Mouse (Mus musculus) bone marrow, adult 2 months (tissue): Measurements from ENCODE around the gene Hk2. TPM values are rescaled to one million over a fixed set of nuclear protein-coding genes. Genes with fewer than 3 reads are reported as not detected.
"Not testable (repeated sequence)": the region's sequence is repeated elsewhere in the genome, so short reads cannot be mapped to it uniquely, and the experiment has no call there.

ENCODE experiments used
- H3K27ac ChIP-seq: fragments of 200-500 bp; 2 replicates; pipeline ENCODE4 v1.5.1; 2012; ENCODE audit warnings: low read depth, mild to moderate bottlenecking, control low read depth, inconsistent platforms, low read length; ENCODE audit not compliant: control insufficient read depth, poor library complexity, insufficient read depth
- H3K4me1 ChIP-seq: fragments of 200-500 bp; 2 replicates; pipeline ENCODE4 v1.6.1; 2011; ENCODE audit warnings: low read length; ENCODE audit not compliant: control insufficient read depth, insufficient read depth
- H3K4me3 ChIP-seq: fragments of 200-500 bp; replicated peaks from 2 replicates; pipeline ENCODE3; 2011; ENCODE audit warnings: mild to moderate bottlenecking, low read depth, low read length, control low read depth; ENCODE audit not compliant: control insufficient read depth
- CTCF ChIP-seq: fragments of 200-500 bp; IDR thresholded peaks from 2 replicates; pipeline ENCODE4 v1.5.1; 2011; ENCODE audit warnings: low read length, control low read depth; ENCODE audit not compliant: control insufficient read depth, insufficient read depth
- POLR2A ChIP-seq: fragments of 200-500 bp; IDR thresholded peaks from 2 replicates; pipeline ENCODE4 v1.6.1; 2011; ENCODE audit warnings: low read depth, mild to moderate bottlenecking, control low read depth, low read length, borderline replicate concordance; ENCODE audit not compliant: control insufficient read depth
- WGBS: fragments of 180-500 bp; shearing (Covaris S2); methylation state at CpG from one replicate; pipeline ENCODE4 v1.1.7; 2018; 5-methylcytosine and 5-hydroxymethylcytosine counted together
- polyA plus RNA-seq: library from polyadenylated mRNA; stranded (reverse); fragments of >200 nt; gene quantifications from 2 replicates; pipeline ENCODE4 v1.2.4, GENCODE M21; 2011; ENCODE audit warnings: low replicate concordance; ENCODE audit not compliant: missing spikeins, insufficient read depth, insufficient read length

Hk2 gene
- polyA plus RNA-seq, 1 experiment: 33.9 TPM

DNA sequence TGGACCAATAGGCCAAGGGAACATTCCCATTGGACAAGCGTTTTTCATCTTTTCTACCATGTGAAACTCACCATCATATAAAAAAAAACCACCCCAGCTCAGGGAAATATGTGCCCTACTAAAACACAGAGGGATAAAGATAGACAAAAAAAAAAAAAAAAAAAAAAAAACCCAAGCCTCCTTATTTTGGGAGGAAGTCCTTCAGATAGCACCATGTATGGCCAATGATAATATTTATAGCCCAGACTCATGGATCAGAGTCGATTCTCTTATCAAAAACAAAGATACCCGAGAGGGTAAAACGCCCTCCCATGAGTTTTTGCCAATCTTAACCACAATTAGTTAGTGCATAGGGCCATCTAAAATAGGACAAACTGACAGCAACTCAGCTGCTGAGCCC, 84.8 kb downstream of the Hk2 start:
- TF ChIP-seq CTCF (no peak), POLR2A (no peak)
- Histone ChIP-seq H3K4me3 (no peak overlapping the region), H3K4me1 (no peaks in the 10 kb centered on the region), H3K27ac (no peak overlapping the region)
- 64% methylated on average over 4 of the region's 4 CpGs for WGBS

DNA sequence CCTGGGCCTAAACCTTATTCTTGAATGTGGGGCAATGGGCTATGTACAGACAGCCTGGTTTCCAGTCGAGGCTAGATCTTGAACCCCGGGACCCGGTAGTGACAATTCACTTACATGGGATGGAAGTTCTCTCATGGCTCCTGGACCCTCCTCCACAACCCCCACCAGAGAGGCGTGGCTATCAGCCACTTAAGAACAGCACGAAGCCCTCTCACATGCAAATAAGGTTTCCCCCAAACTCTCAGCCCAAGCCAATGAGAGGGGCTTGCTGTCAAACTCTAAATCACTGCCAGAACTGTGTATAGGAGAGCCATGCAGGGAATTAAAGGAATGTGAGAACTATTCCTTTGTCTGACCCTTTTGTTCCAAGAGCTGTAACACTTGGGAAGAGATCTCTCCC, 85.7 kb downstream of the Hk2 start:
- WGBS: 83% methylated on average over 5 of the region's 5 CpGs
- not testable (repeated sequence) for H3K4me1 ChIP-seq, H3K27ac ChIP-seq, H3K4me3 ChIP-seq

DNA sequence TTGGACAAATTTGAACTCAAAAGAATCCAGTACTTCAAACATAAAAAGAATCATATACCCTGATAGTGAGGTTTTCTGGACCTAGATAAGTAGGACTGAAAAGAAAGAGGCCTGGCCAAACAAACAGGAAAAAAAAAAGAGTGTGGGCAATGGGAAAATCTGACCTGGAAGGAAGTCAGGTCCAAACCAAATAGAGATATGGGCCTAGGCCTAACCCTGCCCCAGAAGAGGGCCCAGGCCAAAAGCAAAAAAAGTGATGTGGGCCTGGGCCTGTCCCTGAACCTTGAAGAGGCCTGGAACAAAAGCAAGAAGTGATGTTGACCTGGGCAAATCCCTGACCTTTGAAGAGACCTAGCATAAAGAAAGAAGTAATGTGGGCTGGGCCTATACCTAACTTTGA, 90.1 kb downstream of the Hk2 start:
- Histone ChIP-seq H3K27ac (no peak overlapping the region), H3K4me3 (no peak overlapping the region)
- TF ChIP-seq CTCF (no peak), POLR2A (no peak)

DNA sequence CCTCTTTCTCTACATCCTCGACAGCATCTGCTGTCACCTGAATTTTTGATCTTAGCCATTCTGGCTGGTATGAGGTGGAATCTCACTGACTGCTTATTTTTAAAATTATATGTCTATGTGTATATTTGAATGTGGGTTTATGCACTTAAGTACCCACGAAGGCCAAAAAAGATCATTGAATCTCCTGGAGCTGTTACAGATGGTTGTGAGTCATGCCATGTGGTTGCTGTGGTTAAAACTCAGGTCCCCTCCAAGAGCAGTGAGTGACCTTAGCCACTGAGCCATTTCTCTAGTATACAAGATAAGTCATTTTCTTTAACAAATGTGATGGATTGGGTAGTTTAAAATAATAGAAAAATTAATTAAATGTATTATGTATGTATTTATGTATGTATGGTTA, 95.0 kb downstream of the Hk2 start:
- H3K27ac ChIP-seq, H3K4me3 ChIP-seq, H3K4me1 ChIP-seq: not testable (repeated sequence)
- 39% methylated on average over 2 of the region's 2 CpGs for WGBS

More for the DNA sequence above, 90.1 kb downstream of the Hk2 start:
- H3K4me1 ChIP-seq: no peaks in the 10 kb centered on the region

DNA sequence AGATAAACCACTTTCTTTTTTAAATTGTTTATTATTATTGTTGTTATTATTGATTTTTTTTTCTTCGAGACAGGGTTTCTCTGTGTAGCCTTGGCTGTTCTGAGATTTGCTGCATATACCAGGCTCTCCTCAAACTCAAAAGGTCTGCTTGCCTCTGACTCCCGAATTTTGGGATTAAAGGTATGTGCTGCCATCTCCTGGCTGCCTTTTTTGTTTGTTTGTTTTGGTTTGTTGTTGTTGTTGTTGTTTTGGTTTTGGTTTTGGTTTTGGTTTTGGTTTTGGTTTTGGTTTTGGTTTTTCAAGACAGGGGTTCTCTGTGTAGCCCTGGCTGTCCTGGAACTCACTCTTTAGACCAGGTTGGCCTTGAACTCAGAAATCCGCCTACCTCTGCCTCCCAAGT, 96.6 kb downstream of the Hk2 start:
- WGBS: 70% methylated on average over 3 of the region's 3 CpGs
- H3K4me1 ChIP-seq, H3K27ac ChIP-seq, H3K4me3 ChIP-seq: not testable (repeated sequence)

Other genes starting within 250 kb of the Hk2 start
- gene Pole4, start 69.1 kb downstream of the Hk2 start, polyA plus RNA-seq: 33.0 and 44.4 TPM in 2 replicates
- gene Sema4f, start 165.3 kb upstream of the Hk2 start, polyA plus RNA-seq: 0.65 and 3.2 TPM in 2 replicates
- gene M1ap, start 172.4 kb upstream of the Hk2 start, polyA plus RNA-seq: 3.6 and 10.3 TPM in 2 replicates